In genomic region chr10:128124831-128125230, GRCm38 (mm10) we compare ENCODE assay signal across 21 mouse cellular contexts. TPM values are rescaled to one million over a fixed set of nuclear protein-coding genes. Genes with fewer than 3 reads are reported as not detected.
DNase-seq lines count a peak whose midpoint lies in the region; ATAC-seq lines count a peak whose summit lies in the region.
"Had no signal": no experiment of that assay in that cellular context is flagged by ENCODE, and none has a peak within 500 bp of the region (broad histone marks: within the 10 kb centered on the region; RNA-seq: fewer than 3 reads in every experiment).

No protein-coding gene starts in this region.

- H3K4me1 ChIP-seq in heart, embryonic 10.5 days = peaks cover 9% of the 10 kb centered on the region
- no peaks in the 10 kb centered on the region for H3K4me1 ChIP-seq in liver, embryonic 12.5 days

- H3K4me3 ChIP-seq in heart, embryonic 10.5 days = no peak overlapping the region
- no peak overlapping the region for H3K4me3 ChIP-seq in liver, embryonic 12.5 days

- no peak overlapping the region for H3K9ac ChIP-seq in liver, embryonic 12.5 days

- peak; percentile 11; the same call in 1 of the 2 replicates for ATAC-seq in liver, embryonic 12.5 days
- ATAC-seq: activated CD4-positive, CD25-positive, alpha-beta regulatory T cell, adult 4 months; CD4-positive, CD25-positive, alpha-beta regulatory T cell, adult 4 months; Patski had no signal

- DNase-seq in heart, adult 11 months = peak; percentile 90
- no peak for DNase-seq in heart, postnatal 25 days (ENCODE audit: low spot score)
- peak; percentile 71 for DNase-seq in heart, embryonic 10.5 days (ENCODE audit: low spot score)
- no peak for DNase-seq in heart, postnatal 14 days
- DNase-seq in liver = no peak
- DNase-seq: adrenal gland, adult 2 months; adrenal gland, adult 8-10 months; adrenal gland, postnatal 10 days; adrenal gland, postnatal 14 days; adrenal gland, postnatal 25 days; adrenal gland, postnatal 36 days; B cell, adult 2 months; cerebellum, adult 11 months; cerebellum, adult 11-12 months; cerebellum, adult 18-20 months had no signal

- intact Hi-C loops in heart, postnatal 25 days (cut with DNase I) = loop anchor here (10.0 kb wide), 1 partner anchor 360 kb away; no protein-coding TSS in a partner anchor
- intact Hi-C loops in heart, postnatal 14 days (cut with DNase I) = no loop called here

- no peaks in the 10 kb centered on the region for H3K27me3 ChIP-seq in heart, embryonic 10.5 days (ENCODE audit: insufficient read depth, poor library complexity, severe bottlenecking)
- no peaks in the 10 kb centered on the region for H3K27me3 ChIP-seq in liver, embryonic 12.5 days (replicated peaks)
- H3K27me3 ChIP-seq: CH12.LX, Patski had no signal

- WGBS in heart, embryonic 10.5 days = 91% methylated on average over 9 of the region's 9 CpGs
- WGBS in liver, embryonic 12.5 days (ENCODE audit: insufficient replicate concordance) = 87% methylated on average over 9 of the region's 9 CpGs

- H3K9me3 ChIP-seq in heart, embryonic 10.5 days = no peaks in the 10 kb centered on the region
- no peaks in the 10 kb centered on the region for H3K9me3 ChIP-seq in liver, embryonic 12.5 days (replicated peaks)
- H3K9me3 ChIP-seq: G1E had no signal

- no peak overlapping the region for H3K4me2 ChIP-seq in liver, embryonic 12.5 days

- H3K36me3 ChIP-seq in heart, embryonic 10.5 days = peaks cover 95% of the 10 kb centered on the region
- peaks cover 96% of the 10 kb centered on the region for H3K36me3 ChIP-seq in liver, embryonic 12.5 days

- no peak overlapping the region for H3K27ac ChIP-seq in heart, embryonic 10.5 days
- no peak overlapping the region for H3K27ac ChIP-seq in liver, embryonic 12.5 days

RNA-seq across cellular contexts. Expression of gene Baz2a, which starts 33.5 kb away (rescaled TPM):
- total RNA-seq in heart, postnatal 25 days (2021) = 10 to 100 TPM; 20.0 to 24.4 TPM
- polyA plus RNA-seq in heart, embryonic 10.5 days (2016; fragmentation: Nextera tagmentation; extraction: Ambion mirVana) = 10.1 and 12.0 TPM in 2 replicates
- total RNA-seq in heart, postnatal 14 days (2021) = 10 to 100 TPM; 27.2 to 27.4 TPM
- polyA plus RNA-seq in liver, embryonic 12.5 days (2016; fragmentation: Nextera tagmentation; extraction: Ambion mirVana) = 8.0 and 8.6 TPM in 2 replicates

RNA-seq across cellular contexts. Expression of gene Atp5b, which starts 41.8 kb away (rescaled TPM):
- 1,000 to 10,000 TPM; 9,293 to 9,309 TPM for total RNA-seq in heart, postnatal 25 days (2021)
- polyA plus RNA-seq in heart, embryonic 10.5 days (2016; fragmentation: Nextera tagmentation; extraction: Ambion mirVana) = 3,536 and 4,735 TPM in 2 replicates
- 1,000 to 10,000 TPM; 8,344 to 8,412 TPM for total RNA-seq in heart, postnatal 14 days (2021)
- 2,130 and 2,180 TPM in 2 replicates for polyA plus RNA-seq in liver, embryonic 12.5 days (2016; fragmentation: Nextera tagmentation; extraction: Ambion mirVana)

RNA-seq across cellular contexts. Expression of gene Rbms2, which starts 55.3 kb away (rescaled TPM):
- total RNA-seq in heart, postnatal 25 days (2021) = 10 to 100 TPM; 82.2 to 88.4 TPM
- 32.5 and 38.6 TPM in 2 replicates for polyA plus RNA-seq in heart, embryonic 10.5 days (2016; fragmentation: Nextera tagmentation; extraction: Ambion mirVana)
- total RNA-seq in heart, postnatal 14 days (2021) = 10 to 100 TPM; 79.3 to 82.2 TPM
- polyA plus RNA-seq in liver, embryonic 12.5 days (2016; fragmentation: Nextera tagmentation; extraction: Ambion mirVana) = 8.7 and 10.1 TPM in 2 replicates

Comparison
In these comparisons a context has a peak if more than half of its experiments do, and no peak if none do; other contexts are left out.
1. DNase-seq: peak in heart, adult 11 months (single experiment) and heart, embryonic 10.5 days (single experiment); none in heart, postnatal 25 days (single experiment), heart, postnatal 14 days (0 of 2) and liver (single experiment).